In genomic region chr8:111032916-111033315, GRCm38 (mm10) we compare ENCODE assay signal across 7 mouse cellular contexts. TPM values are rescaled to one million over a fixed set of nuclear protein-coding genes. Genes with fewer than 3 reads are reported as not detected.
DNase-seq lines count a peak whose midpoint lies in the region; ATAC-seq and TF ChIP-seq lines count a peak whose summit lies in the region.

TSS of gene Aars (plus strand) at chr8:111033144.

- ATAC-seq in forebrain, embryonic 12.5 days (ENCODE audit: low FRiP score), result no peak
- ATAC-seq in liver, embryonic 11.5 days (replicated peaks; ENCODE audit: low FRiP score), result no peak
- ATAC-seq in stomach, embryonic 16.5 days (ENCODE audit: insufficient read depth, low FRiP score), result no peak

- H3K4me3 ChIP-seq in ES-Bruce4 (ENCODE audit: low read depth, low read length), result peak within 1 kb of the TSS; percentile 92
- H3K4me3 ChIP-seq in forebrain, embryonic 12.5 days (replicated peaks), result peak within 1 kb of the TSS; percentile 79
- peak within 1 kb of the TSS; percentile 86 for H3K4me3 ChIP-seq in hindbrain, embryonic 10.5 days
- H3K4me3 ChIP-seq in liver, embryonic 11.5 days (ENCODE audit: low read depth, low read length), result peak within 1 kb of the TSS; percentile 74
- H3K4me3 ChIP-seq in stomach, embryonic 16.5 days (replicated peaks; ENCODE audit: low read length), result peak within 1 kb of the TSS; percentile 67

- peak within 1 kb of the TSS; percentile 83 for H3K27ac ChIP-seq in ES-Bruce4 (ENCODE audit: insufficient read depth, low read length)
- peak within 1 kb of the TSS; percentile 86 for H3K27ac ChIP-seq in forebrain, embryonic 12.5 days
- peak within 1 kb of the TSS; percentile 99 for H3K27ac ChIP-seq in hindbrain, embryonic 10.5 days
- peak within 1 kb of the TSS; percentile 82 for H3K27ac ChIP-seq in liver, embryonic 11.5 days (ENCODE audit: low read depth, low read length)
- peak within 1 kb of the TSS; percentile 50 for H3K27ac ChIP-seq in stomach, embryonic 16.5 days (ENCODE audit: low read length)

- H3K4me1 ChIP-seq in ES-Bruce4 (ENCODE audit: control insufficient read depth, insufficient read depth, low read length), result no peaks in the 10 kb centered on the region
- H3K4me1 ChIP-seq in forebrain, embryonic 12.5 days, result peaks cover 22% of the 10 kb centered on the region
- peaks cover 24% of the 10 kb centered on the region for H3K4me1 ChIP-seq in hindbrain, embryonic 10.5 days (replicated peaks)
- peaks cover 10% of the 10 kb centered on the region for H3K4me1 ChIP-seq in liver, embryonic 11.5 days (replicated peaks; ENCODE audit: control insufficient read depth, insufficient read depth, low read length)
- peaks cover 9% of the 10 kb centered on the region; the same call in 1 of the 2 replicates for H3K4me1 ChIP-seq in stomach, embryonic 16.5 days (ENCODE audit: control insufficient read depth, insufficient read depth, low read length)

- no peak for TF ChIP-seq EP300 in ES-Bruce4 (IDR thresholded peaks at IDR 0.05; ENCODE audit: insufficient read depth, low read depth, low read length)

- no peak for TF ChIP-seq CTCF in ES-Bruce4 (IDR thresholded peaks at IDR 0.05; ENCODE audit: low read depth, low read length)

- H3K9me3 ChIP-seq in ES-Bruce4 (replicated peaks; ENCODE audit: control insufficient read depth, insufficient read depth, low read length, poor library complexity, severe bottlenecking), result no peaks in the 10 kb centered on the region
- H3K9me3 ChIP-seq in forebrain, embryonic 12.5 days, result no peaks in the 10 kb centered on the region
- H3K9me3 ChIP-seq in hindbrain, embryonic 10.5 days, result no peaks in the 10 kb centered on the region
- no peaks in the 10 kb centered on the region for H3K9me3 ChIP-seq in liver, embryonic 11.5 days (ENCODE audit: control insufficient read depth, low read length)
- no peaks in the 10 kb centered on the region for H3K9me3 ChIP-seq in stomach, embryonic 16.5 days (replicated peaks; ENCODE audit: control insufficient read depth, low read length)

- peak within 1 kb of the TSS; percentile 94 for H3K9ac ChIP-seq in ES-Bruce4 (ENCODE audit: low read depth, poor library complexity, severe bottlenecking)
- H3K9ac ChIP-seq in forebrain, embryonic 12.5 days, result peak within 1 kb of the TSS; percentile 81
- H3K9ac ChIP-seq in liver, embryonic 11.5 days (ENCODE audit: low read depth, low read length), result peak within 1 kb of the TSS; percentile 91
- peak within 1 kb of the TSS; percentile 79 for H3K9ac ChIP-seq in stomach, embryonic 16.5 days (ENCODE audit: low read length)

- H3K36me3 ChIP-seq in ES-Bruce4 (ENCODE audit: control insufficient read depth, insufficient read depth, low read length, poor library complexity, severe bottlenecking), result peaks cover 27% of the 10 kb centered on the region
- H3K36me3 ChIP-seq in forebrain, embryonic 12.5 days (replicated peaks), result peaks cover 16% of the 10 kb centered on the region
- H3K36me3 ChIP-seq in hindbrain, embryonic 10.5 days, result peaks cover 27% of the 10 kb centered on the region
- H3K36me3 ChIP-seq in liver, embryonic 11.5 days (ENCODE audit: control insufficient read depth, insufficient read depth, low read length), result peaks cover 9% of the 10 kb centered on the region; the same call in 1 of the 2 replicates
- peaks cover 10% of the 10 kb centered on the region; the same call in 1 of the 2 replicates for H3K36me3 ChIP-seq in stomach, embryonic 16.5 days (ENCODE audit: control insufficient read depth, insufficient read depth, low read length)

- H3K27me3 ChIP-seq in ES-Bruce4 (ENCODE audit: control insufficient read depth, insufficient read depth, low read length, poor library complexity, severe bottlenecking), result no peaks in the 10 kb centered on the region
- H3K27me3 ChIP-seq in forebrain, embryonic 12.5 days, result peaks cover 7% of the 10 kb centered on the region
- H3K27me3 ChIP-seq in hindbrain, embryonic 10.5 days (ENCODE audit: insufficient read depth, poor library complexity, severe bottlenecking), result peaks cover 12% of the 10 kb centered on the region
- no peaks in the 10 kb centered on the region for H3K27me3 ChIP-seq in liver, embryonic 11.5 days (replicated peaks; ENCODE audit: control insufficient read depth, insufficient read depth, low read length)
- H3K27me3 ChIP-seq in stomach, embryonic 16.5 days (ENCODE audit: control insufficient read depth, insufficient read depth, low read length), result no peaks in the 10 kb centered on the region

- DNase-seq in MN1 (ENCODE audit: low spot score), result peak; percentile 86
- DNase-seq in hindbrain, embryonic 10.5 days (ENCODE audit: low spot score), result no peak
- DNase-seq in liver, embryonic 11.5 days (ENCODE audit: low spot score), result no peak
- DNase-seq in cerebellum, postnatal 4 days (ENCODE audit: low spot score in 2 of 2), result no peak

- WGBS in forebrain, embryonic 12.5 days, result 97% methylated on average over 7 of the region's 7 CpGs
- WGBS in hindbrain, embryonic 10.5 days, result 97% methylated on average over 7 of the region's 7 CpGs
- WGBS in liver, embryonic 11.5 days, result 91% methylated on average over 7 of the region's 7 CpGs
- 92% methylated on average over 7 of the region's 7 CpGs for WGBS in stomach, embryonic 16.5 days

- no peak for TF ChIP-seq POLR2A in ES-Bruce4 (IDR thresholded peaks at IDR 0.05; ENCODE audit: insufficient read depth, low read length)

- H3K4me2 ChIP-seq in forebrain, embryonic 12.5 days, result peak within 1 kb of the TSS; percentile 72
- H3K4me2 ChIP-seq in liver, embryonic 11.5 days, result peak within 1 kb of the TSS; percentile 85
- H3K4me2 ChIP-seq in stomach, embryonic 16.5 days (ENCODE audit: low read depth, low read length), result peak within 1 kb of the TSS; percentile 67

RNA-seq across cellular contexts. Expression of gene Aars, which starts in this region (rescaled TPM):
- polyA plus RNA-seq in ES-Bruce4 (2011; ENCODE audit: insufficient read depth, insufficient read length, low read depth, missing spikeins), result 146 and 153 TPM in 2 replicates
- 84.6 and 86.4 TPM in 2 replicates for polyA plus RNA-seq in forebrain, embryonic 12.5 days (2016; fragmentation: Nextera tagmentation; extraction: Ambion mirVana)
- 76.2 TPM in 2 replicates for polyA plus RNA-seq in hindbrain, embryonic 10.5 days (2016; fragmentation: Nextera tagmentation; extraction: Ambion mirVana)
- 86.5 and 96.2 TPM in 2 replicates for polyA plus RNA-seq in liver, embryonic 11.5 days (2014; fragmentation: Nextera tagmentation; extraction: Ambion mirVana)
- polyA plus RNA-seq in stomach, embryonic 16.5 days (2015; fragmentation: Nextera tagmentation; extraction: Ambion mirVana), result 49.3 and 56.1 TPM in 2 replicates
